Mouse (Mus musculus): Measurements from ENCODE around the gene Keap1.
"Not testable (repeated sequence)": the region's sequence is repeated elsewhere in the genome, so short reads cannot be mapped to it uniquely, and the experiment has no call there.

Gene Keap1

DNA sequence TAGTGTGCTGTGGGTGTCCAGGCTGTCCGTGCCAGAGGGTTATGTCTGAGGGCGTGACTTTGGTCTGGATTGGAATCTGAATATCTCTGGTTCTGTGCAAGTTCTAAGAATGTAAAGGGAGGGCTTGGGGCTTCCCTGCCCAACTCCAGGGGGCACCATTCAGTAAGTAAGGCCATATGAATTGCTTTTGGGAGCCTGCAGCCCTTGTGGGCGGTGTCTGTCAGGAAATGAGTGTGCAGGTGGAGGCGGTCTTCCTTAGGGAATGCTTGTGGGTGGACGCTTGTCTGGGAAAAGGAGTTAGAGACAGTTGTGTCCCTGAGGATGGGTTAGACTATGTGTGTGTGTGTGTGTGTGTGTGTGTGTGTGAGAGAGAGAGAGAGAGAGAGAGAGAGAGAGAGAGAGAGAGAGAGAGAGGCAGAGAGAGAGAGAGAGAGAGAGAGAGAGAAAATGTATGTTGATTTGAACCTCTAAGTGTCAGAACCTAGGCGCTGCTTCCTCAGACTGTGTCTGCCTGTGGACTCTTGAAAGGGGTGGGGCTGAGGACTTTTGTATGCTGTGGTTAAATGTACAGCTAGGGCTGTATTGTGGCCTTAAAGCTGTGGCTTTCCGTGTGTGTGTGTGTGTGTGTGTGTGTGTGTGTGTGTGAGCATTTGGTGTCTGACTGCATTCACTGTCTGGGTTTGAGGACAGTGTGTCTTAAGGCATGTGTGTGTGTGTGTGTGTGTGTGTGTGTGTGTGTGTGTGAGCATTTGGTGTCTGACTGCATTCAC, 43.2 kb downstream of the Keap1 start:
- not testable (repeated sequence) for DNase-seq (ENCODE audit: low read depth)

DNA sequence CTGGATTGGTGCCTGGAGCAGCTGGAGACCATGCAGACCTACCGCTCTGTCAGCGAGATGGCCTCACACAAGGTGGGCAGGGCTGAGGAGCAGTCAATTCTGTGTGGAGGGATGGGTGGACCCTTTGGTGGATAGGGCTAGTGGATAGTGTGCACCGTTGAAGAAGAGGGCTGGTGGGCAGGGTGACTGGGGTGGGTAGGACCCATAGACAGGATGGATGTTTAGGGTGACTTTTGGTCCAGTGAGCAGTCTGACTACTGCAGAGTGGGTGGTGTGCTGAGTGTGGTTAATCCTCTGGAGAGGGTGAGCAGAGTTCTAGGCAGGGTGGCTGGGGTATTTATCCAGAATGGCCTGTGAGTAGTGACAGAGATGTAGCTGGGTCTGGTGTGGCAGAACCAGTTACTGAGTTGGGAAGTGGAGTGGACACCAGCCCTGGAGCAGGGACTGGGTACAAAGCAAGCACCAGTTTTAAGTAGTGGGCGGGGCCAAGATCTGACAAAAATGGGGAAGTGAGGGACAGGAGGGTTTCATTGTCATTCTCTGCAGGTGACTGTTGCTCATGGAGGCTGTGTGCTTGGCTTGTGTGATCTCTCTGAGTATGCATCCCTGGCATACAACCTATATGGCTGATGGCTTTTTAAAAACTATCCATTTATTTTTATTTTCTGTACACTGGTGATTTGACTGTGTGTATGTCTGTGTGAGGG, 44.2 kb downstream of the Keap1 start:
- DNase-seq (ENCODE audit: low read depth), result no peak

GRCm38 (mm10) chr9:21193786-21194185, 45.4 kb downstream of the Keap1 start:
- DNase-seq (ENCODE audit: low read depth), result no peak

DNA sequence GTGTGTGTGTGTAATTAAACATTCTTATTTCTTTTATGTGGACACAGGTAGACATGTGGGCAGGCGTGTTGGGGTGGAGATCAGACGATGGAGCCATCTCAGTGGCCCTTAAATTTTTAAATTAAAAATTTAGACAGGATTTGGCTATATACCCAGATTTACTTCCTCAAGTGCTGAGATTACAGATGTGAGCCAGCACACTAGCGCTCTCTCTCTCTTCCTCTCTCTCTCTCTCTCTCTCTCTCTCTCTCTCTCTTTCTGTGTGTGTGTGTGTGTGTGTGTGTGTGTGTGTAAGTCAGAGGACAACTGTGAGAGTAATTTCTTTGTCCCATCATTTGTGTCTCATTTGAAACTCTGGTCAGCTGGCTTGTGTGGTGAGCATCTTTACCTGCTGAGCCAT, 48.5 kb downstream of the Keap1 start:
- DNase-seq (ENCODE audit: low read depth), result no peak

- no peak for DNase-seq (ENCODE audit: low read depth)
These were observed 49.3 kb downstream of the Keap1 start for GRCm38 (mm10) chr9:21189905-21190304.

DNA sequence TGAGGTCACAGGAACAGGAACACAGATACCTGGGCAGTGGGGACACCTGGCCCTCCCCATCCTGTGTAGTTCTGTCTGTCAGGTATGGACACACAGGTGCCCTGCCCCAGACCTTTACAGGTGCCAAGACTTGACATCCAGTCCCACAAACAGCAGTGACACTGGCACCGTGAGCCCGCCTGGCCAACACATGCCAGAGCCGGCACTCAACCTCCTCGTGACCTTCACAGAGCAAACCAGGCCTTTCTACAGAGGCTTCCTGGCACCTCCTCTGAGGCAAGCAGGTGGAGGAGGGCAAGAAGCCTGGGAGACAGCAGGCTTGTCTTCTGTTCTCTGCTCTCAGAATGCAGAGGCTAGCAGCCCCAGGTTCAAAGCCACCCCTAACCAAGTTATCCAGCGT, 53.7 kb downstream of the Keap1 start:
- DNase-seq (ENCODE audit: low read depth), result no peak

- no peak for DNase-seq (ENCODE audit: low read depth)
These were observed 54.4 kb downstream of the Keap1 start for GRCm38 (mm10) chr9:21184733-21185132.

DNA sequence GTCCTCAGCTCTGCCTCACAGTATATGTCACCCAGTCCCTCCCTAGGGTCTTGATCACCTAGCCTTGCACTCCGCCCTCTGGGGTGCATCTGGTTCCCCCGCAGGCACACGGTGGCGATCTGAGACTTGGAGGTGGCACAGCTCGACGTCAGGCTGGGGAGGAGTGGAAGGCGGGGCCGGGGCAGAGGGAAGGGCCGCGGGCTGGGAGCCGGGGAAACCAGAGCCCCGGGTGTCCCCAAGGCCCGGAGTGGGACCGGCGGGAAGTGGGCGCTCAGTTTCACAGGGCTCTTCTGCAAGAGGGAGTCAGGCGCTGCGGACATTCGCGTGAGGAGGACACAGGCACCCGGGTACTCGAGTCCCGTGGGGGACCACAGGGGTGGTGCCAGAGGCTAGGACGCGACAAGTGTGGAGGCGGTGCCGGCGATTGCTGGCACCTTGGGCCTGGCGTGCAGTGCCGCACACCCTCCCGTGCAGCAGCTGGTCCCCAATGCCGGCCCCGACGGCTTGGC, 55.2 kb downstream of the Keap1 start:
- DNase-seq (ENCODE audit: low read depth), result no peak

GRCm38 (mm10) chr9:21183421-21183820, 55.7 kb downstream of the Keap1 start:
- DNase-seq (ENCODE audit: low read depth), result no peak

DNA sequence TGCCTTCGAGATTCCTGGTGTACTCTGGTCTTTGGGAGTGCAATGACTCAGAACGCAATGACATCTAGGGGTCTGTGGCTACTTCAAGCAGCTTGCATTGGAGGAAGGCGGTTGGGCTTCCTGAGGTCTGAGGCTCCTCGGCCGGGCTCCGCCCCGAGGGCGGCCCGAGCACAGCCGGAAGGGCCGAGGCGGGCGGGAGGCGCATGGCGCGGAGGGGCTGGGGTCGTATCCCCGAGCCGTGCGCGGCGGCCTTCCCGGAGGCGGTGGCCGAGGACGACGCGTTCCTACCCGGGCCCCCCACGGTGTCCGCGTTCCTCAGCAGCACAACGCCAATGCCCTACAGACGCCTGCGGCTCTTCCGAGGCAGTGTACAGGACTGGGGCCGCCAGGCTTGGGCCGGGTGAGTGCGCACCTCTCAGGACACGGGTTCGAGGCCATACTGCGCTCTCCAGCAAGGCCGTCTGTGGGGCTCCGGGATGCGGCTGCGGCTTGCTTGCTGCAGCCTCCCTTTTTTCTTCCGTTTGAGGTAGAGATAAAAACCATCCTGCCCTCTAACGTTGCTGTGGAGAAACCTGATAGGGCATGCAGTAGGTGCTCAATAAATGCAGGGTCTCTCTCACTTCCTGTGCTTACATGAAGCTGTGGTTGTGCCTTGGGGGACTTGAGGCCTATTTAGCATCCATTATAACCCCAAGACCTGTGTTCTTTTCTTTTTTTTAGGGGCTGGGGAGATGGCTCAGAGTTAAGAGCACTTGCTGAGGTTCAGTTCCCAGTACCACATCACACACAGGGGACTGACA, 57.5 kb downstream of the Keap1 start:
- no peak for DNase-seq (ENCODE audit: low read depth)

DNA sequence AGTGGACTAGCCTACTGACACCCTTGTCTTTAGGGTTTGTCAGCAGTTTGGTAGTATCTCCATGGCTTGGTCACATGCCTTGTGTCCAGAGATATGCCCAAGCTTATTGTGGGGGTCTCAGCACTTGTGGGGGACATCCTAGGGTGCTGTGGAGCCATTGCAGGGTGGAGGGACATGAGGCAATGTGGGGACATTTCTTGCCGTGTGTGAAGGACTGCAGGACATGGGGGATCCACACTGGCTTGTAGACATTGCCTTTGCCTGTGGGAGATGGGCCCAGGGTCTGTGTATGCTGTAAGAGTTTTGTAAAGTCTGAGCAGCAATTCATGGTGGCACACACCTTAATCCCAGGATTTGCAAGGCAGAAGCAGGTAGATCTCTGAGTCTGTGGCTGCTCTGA, 58.3 kb downstream of the Keap1 start:
- no peak for DNase-seq (ENCODE audit: low read depth)

GRCm38 (mm10) chr9:21180402-21180801, 58.8 kb downstream of the Keap1 start:
- DNase-seq (ENCODE audit: low read depth), result no peak

Measured in c-Kit-positive CD71-positive TER-119-negative erythroid progenitor cells, embryonic 14.5 days (primary cell).